Mouse (Mus musculus) bone marrow, adult 2 months (tissue): ENCODE results near the gene Shc3.

ENCODE experiments used
- CTCF ChIP-seq: fragments of 200-500 bp; IDR thresholded peaks from 2 replicates; pipeline ENCODE4 v1.5.1; 2011; ENCODE audit warnings: low read length, control low read depth; ENCODE audit not compliant: control insufficient read depth, insufficient read depth
- POLR2A ChIP-seq: fragments of 200-500 bp; IDR thresholded peaks from 2 replicates; pipeline ENCODE4 v1.6.1; 2011; ENCODE audit warnings: low read depth, mild to moderate bottlenecking, control low read depth, low read length, borderline replicate concordance; ENCODE audit not compliant: control insufficient read depth

DNA sequence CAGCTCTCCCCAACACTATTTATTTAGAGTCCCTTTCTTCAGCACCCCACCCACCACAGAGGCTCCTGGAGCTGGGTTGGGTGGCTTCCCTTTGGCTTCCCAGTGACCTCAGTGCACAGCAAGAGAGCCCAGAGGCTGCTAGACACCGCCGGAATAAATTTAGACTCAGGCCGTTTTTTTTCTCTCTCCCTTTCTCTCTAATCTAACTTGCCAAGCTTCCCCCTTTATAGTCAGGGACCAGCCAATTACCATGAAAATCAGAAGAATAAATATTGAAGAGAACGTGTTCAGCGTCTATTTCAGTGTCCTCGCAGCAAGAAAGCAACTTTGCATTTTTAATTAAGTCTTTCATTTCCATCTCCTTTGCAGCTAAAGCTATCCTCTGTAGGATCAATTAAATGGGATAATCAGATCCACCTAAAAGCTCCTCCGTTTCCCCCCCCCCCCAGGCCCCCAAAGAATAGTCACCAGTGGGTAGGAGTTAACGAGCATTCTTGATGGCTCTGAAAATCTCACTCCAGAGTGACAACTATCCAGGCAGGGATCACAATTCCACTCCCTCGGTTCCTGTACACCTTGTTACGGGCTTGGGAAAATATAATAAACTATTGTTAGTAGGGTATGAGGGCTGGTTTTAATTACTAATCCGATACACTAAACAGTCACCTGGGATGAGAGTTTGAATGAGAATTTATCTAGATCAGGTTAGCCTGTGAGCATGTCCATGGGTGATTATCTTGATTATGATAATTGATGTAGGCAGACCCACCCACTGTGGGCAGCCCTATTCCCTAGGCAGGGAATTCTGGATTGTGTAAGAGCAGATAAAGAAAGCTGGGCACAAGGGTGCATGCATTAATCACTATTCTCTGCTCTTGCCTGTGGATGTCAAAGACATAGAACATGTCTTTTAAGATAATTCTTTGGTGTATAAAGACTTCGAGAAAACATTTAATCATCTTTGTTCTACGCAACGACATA is 131.8 kb downstream of the Shc3 start:
- no peak for TF ChIP-seq POLR2A
- no peak for TF ChIP-seq CTCF
